Mouse (Mus musculus): ENCODE measurements around the gene 4930451I11Rik.

4930451I11Rik gene

DNA sequence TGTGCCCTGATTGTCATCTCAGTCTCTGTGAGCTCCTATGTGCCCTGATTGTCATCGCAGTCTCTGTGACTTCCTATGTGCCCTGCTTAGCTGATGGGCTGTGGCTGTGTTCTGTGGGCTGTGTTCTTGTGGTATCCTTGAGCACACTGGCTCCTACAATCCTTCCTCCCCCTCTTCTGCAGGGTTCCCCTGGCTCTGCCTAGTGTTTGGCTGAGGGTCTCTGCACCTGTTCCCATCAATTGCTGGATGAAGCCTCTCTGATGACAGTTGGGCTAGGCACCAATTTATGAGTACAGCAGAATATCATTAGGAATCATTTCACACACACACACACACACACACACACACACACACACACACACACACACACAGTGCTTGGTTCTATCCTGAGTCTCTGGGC is 1.9 kb upstream of the 4930451I11Rik start:
- no peak for DNase-seq (ENCODE audit: low read depth)

DNA sequence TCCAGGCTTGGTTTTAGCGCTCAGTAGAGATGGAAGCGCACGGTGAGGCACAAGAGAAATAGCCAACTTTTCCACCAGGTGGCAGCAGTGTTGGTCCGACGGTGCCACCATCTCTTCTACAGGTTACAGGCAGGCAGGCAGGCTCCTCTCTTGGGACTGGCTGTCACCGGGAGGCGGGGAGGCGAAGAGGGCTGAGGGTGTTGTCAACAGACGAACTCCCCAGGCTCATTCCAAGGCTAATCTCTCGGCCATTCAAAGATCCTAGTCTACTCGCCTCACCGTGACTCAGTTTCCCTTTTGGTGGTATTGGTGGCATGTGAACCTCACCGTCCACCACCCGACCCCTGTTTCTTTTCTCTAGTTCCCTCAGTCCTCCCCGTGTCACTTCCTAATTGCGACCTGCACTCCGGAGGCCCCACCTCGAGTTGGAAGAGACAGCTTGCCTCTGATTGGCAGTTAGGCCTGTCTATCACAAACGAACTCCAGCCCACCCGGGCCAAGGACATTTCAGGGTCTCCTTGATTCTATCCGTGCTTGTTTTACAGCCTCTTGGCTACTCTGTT is 678 bp upstream of the 4930451I11Rik start:
- peak; percentile 90 for DNase-seq (ENCODE audit: low read depth)

DNA sequence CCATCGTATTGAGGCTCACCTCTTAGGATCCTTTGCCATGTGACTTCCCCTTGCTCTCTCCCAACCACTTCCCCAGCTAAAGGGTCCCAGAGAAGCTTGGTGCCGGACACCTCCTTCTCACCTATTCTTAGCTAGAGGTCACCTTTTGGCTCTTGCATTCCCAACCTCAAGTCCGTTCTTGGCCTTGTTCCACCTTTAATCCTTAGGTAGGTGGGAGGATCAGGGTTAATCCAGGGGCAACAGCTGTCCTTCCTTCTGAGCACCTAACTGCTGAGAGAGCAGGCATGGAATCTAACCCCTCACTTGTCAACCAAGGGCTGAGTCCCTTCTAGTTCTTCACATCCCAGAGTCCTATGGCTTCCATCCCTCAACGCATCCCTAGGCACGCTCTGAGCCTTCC is 5.5 kb downstream of the 4930451I11Rik start:
- DNase-seq (ENCODE audit: low read depth), result no peak

DNA sequence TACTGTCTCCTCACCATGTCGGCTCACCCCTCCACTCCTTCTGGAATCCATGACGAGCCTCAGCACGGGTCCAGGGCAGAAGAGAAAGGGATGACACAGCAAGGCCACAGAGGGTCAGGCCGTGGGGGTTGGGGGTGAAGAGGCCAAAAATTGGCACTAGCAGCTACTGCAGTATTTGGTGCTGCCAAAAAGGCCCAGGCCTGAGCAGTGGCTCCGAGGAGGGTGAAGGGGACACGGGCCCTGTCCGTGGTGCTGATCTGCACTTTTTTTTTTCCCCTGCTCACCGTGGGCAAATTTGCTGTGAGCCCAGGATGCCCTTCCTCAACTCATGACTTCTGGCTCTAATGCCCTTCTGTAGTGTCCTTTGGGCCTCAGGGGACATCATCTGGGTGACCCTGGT is 6.0 kb downstream of the 4930451I11Rik start:
- no peak for DNase-seq (ENCODE audit: low read depth)

DNA sequence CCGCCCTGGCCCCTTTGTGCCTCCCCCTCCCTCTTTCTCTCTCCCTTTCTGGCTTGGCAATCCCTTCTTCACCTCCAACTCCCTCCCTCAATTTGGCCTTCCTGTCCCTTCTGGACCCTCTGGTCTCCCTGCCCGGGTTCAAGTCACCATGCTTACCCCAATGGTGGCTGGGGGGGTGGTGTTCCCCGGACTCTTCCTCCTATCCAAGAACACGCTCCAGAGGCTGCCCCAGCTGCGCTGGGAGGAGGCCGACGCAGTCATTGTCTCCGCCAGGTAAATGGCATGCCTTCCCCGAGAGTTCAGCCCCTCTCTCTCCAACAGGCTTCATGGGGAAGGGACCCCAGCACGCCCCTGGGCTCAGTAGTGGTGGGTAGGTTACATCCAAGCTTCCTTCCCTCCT is 7.5 kb downstream of the 4930451I11Rik start:
- no peak for DNase-seq (ENCODE audit: low read depth)

DNA sequence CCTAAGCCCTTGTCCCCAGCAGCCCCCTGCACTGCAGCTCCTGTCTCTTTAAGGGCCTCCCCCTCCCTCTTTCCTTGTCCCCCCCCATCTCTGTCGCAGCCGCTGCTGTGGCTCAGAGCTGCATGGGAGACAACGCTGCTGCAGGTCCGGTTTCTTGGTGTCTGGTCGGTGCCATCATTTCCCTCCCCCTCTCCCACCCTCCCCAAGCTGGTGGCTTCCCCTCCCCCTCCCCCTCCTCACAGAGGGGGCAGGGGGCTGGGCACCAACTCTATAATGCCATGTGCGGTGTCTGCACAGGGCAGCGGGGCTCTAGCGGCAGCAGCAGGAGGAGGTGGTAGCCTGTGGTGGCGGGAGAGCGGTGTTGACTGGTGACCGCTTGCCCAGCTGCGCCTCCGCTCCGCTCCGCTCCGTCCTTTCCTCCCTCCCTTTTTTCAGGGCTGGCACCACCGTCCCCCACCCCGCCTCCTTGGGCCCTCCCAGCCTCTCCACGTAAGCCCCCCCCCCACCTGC is 8.2 kb downstream of the 4930451I11Rik start:
- DNase-seq (ENCODE audit: low read depth), result no peak

DNA sequence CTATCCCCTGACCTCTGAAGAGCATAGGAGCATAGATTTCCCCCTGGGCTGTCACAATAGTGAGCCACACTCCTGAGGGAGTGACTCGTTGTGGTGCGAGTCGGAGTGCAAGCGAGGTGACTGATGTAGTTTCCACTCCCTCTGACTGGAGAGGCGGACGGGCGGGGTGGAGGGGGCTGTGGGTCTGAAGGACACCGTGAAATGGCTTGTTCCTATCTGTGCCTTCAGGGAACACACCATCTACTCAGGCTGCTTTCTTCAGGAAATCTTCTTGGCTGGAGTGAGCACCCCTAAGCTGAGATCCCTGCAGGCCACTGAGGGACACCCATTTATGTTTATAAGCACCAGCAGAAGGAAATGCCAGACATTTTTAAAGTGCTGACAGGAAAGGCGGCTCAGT is 8.7 kb downstream of the 4930451I11Rik start:
- no peak for DNase-seq (ENCODE audit: low read depth)

DNA sequence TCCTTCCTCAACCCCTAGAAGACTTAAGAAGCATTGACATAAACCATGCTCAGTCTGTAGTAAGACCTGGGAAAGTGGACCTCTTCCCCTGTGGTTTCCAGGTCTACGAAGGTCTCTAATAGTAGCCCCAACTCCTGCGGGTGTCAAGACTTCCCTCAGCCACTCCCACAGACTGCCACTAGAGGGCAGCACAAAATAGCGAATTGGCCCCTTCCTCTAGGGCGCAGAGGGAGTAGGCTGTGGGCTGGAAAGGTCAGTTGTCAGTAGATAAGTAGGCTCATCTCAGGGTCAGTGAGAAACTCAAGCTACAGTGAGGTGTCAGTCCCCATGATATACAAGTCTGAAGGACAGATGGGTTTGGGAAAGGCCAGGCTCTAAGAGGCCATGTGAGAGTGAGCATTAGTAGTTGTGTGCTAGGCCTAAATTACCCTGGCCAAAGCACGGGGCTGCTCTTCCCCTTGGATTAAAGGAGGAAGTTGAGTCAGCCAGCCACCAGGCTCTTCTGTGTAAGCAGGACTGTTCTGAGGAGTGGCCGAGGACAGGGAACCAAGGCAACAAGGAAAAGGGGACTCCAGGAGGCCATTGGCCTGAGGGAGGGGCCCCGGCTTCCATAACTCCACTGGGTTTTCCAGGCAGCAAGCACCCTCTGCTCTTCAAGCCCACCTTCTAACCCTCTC is 9.5 kb downstream of the 4930451I11Rik start:
- peak; percentile 89 for DNase-seq (ENCODE audit: low read depth)

DNA sequence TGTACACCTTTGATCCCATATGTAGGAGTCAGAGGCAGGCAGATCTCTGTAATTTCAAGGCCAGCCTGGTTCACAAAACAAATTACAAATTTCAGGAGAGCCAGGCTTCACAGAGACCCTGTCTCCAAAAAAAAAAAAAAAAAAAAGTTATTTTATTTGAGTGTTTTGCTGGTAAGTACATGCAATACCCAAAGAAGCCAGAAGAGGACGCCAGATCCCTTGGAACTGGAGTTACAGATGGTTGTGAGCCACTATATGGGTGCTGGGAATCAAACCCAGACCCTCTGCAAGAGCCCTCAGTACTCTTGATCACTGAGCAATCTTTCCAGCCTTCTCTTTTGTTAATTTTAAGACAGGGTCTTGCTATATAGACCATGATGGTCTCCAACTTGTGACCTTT is 12.6 kb downstream of the 4930451I11Rik start:
- DNase-seq (ENCODE audit: low read depth), result no peak

DNA sequence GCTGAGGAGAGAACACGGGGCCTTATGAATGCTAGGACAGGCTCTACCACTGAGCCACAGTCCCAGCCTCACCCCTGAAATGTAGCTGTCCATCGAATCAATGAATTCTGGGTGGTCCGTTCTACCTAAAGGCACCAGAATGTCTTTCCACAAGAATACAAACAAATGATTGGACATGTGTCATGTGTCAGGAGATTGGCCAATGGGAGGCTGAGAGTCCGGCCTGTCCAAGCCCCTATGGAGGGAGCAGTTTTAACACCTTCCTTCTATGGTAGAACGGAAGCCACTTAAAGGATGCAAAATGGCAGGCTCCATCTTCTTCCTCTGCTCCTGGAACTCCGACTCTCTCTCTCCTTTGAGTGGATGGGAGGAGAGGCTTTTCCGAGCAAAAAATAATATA is 13.8 kb downstream of the 4930451I11Rik start:
- no peak for DNase-seq (ENCODE audit: low read depth)

DNA sequence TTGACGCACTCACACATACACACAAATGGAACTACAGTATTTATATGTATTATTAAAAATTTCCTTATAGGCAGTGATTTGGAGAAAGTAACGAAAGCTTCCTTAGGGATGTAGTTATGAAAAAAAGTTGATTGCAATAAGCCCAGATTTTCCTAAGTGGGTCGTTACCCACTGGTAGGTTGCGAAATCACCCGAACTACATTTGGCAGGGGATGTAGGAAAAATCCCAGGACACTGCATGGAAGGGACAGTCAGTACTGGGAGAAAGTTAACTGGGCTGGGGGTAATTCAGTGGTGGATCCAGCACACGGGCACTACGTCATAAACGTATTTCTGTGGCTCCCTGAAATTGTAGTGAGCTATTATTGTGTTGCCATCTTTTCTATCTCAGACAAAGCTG is 14.9 kb downstream of the 4930451I11Rik start:
- DNase-seq (ENCODE audit: low read depth), result no peak

DNA sequence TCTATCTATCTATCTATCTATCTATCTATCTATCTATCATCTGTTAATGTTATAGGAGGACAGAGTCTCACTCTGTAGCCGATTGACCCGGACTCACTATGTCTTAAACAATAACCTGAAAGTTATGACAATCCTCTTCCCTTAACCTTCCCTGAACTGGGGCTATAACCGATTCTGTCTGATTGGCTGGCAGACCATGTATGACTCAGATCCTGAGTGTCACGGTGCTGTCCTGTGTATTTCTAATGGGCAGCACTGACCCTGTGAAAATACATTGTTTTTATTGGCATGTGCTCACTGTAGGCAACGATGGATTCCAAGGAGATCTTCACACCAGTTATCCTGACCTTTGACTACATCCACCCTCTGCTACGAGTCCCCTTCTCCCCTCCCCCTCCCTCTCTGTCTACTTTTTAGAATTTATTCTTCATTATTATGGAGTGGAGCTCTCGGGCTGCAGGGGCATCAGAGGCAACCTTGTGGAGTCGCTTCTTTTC is 15.7 kb downstream of the 4930451I11Rik start:
- no peak for DNase-seq (ENCODE audit: low read depth)

DNA sequence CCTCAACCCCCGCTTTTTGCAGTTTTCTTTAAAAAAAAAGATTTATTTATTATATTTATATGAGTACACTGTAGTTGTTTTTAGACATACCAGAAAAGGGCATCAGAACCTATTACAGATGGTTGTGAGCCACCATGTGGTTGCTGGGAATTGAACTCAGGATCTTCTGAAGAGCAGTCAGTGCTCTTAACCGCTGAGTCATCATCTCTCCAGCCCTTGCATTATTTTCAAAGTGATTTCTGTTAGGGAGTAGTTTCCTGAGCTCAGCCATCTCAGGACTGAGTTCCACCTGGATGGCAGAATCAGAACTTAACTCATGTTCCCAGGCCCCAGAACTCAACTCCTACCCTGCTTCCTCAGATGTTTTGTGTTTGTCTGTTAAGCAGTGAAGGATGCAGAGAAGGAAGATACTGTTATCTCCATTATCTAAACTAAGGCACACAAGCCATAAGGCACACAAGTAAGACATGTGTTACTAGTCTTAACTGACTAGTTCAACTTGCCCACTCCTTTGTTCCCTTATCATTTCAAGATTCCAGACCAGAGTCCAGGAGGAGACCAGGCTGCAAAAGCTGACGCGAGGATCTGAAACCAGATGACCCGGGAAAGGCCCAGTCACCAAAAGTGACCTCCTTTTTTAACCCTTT is 21.6 kb downstream of the 4930451I11Rik start:
- no peak for DNase-seq (ENCODE audit: low read depth)

DNA sequence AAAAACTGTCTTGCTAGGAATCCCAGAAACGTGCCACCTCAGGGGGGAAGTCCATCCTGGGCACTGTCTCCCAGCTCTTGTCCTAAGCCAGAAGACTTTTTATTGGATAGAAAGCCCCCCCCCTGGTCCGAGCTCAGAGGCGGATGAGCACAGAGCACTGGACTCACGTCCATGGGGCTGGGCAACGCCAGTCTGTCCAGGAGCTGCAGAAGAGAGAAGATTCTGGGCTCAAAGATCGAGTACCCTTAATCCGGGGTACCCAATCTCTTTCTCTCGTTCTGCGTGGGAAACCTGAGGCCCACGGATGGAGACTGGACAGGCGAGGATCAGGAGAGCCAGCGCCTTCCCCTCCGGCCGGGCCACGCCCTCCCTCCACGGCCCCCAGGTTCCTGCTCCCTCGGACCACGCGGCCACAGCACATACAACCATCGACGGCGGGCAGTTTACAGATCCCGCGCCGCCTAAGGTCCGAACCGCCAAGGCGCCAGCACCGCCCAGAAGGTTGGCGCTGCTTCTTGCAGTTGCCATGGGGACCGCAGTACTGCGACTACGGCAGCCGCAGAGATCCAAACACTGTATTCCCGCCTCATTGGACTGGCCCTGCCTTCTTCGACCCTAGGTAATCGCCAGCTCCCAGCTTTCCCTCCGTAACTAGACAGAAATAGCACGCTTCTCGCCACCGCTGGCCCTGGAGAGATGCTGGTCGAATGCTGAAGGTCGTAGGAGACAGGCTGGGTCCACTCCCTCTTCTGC is 22.6 kb downstream of the 4930451I11Rik start:
- no peak for DNase-seq (ENCODE audit: low read depth)

DNA sequence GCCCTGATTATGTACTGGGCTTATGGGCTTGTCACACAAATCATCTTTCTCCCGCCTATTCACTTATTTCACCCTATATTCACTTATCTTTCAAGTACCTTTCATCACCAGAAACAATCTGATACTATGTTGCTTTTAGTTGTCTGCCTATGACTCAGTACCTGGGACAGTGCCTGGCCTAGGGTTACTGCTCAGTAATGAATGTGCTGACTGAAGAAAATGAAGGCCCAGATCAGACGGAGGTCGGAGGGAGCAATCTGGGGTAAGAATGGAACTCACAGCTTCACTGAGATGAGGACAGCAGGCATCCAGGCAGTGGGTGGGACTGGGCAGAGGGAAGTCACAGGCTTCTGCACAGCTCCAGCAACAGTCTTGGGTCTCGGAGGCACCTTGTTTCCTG is 24.0 kb downstream of the 4930451I11Rik start:
- DNase-seq (ENCODE audit: low read depth), result no peak

DNA sequence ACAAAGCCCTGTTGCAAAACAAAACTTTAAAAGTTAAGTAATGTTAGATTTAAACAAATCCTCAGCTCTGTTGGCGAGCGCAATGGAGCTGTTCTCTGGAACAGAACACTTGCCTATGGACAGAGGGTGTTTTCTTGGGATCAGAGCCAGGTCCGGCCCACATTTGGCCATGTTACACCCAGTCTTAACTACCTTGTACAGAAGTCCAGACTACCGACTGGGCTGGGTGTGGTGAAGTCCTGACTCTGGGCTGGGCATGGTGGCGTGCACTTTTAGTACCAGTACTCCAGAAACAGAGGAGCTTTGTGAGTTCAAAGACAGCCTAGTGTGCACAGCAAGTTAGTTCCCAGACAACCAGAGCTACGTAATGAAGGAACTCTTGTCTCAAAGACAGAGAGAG is 24.5 kb downstream of the 4930451I11Rik start:
- DNase-seq (ENCODE audit: low read depth), result no peak

DNA sequence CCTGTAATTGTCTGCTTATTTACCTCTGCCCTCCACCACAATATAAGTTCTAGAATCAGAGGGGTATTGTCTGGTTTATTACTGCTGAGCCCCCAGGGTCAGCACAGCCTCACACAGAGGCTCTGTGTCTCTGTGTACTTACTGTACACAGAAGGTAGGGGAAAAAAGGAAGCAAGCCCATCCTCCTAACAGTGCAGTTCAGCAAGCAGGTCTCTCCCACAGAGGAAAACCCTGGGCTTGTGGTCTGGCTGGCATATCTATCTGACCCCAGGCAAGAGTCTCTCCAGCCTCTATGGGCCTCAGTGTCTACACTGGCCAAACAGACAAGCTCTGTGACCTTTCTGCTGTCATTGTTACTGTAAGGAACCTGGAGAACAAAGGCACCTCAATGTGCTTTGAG is 27.7 kb downstream of the 4930451I11Rik start:
- no peak for DNase-seq (ENCODE audit: low read depth)

DNA sequence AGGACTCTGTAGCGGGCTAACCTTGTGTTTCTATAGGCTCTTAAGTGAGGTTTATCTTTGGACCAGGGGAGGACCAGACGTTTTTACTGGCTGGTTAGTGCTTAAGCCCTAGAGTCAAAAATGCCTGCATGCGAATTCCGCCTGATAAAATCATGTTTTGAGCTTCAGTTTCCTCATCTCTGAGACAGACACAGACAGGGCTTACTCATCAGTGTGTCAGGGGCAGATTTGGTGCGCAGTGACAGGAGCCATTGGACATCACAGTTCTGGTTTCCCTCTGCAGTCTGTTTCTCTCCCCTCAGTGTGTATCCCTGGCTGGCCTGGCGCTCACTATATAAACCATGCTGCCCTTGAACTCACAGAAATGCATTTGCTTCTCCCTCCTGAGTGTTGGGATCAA is 28.3 kb downstream of the 4930451I11Rik start:
- DNase-seq (ENCODE audit: low read depth), result no peak

DNA sequence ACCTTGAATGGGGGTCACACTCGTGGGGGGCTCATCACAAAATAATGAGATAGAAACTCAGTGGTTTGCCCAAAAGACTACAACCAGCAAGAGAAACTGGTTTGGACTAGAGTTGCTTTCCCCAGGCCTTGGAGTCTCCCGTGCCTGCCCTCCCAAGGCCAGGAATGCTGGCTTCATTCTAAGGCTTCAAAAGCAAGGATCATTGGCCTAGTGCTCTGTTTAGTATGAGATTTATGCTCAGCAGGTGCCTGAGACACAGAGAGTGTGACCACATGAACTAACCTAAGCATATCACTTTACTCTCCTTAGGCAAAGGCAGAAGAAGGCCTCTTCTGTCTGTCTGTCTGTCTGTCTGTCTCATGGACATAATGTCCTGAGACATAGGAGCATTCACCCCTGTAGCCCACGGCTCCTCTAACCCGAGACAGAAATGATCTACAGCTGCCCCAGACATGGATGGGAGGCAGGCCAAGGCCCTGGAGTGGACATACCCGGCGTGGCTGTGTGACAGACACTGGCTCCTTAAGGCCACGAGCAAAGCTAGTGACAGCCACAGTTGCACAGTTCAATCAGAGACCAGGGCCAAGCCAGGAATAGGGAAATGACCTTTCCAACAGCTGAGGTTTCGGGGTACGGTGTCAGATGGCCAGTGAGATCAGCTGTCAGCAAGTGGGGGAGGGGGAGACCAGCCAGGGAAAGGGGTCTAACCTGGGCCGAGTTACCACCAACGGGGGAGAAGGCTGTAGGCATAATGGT is 29.1 kb downstream of the 4930451I11Rik start:
- no peak for DNase-seq (ENCODE audit: low read depth)

DNA sequence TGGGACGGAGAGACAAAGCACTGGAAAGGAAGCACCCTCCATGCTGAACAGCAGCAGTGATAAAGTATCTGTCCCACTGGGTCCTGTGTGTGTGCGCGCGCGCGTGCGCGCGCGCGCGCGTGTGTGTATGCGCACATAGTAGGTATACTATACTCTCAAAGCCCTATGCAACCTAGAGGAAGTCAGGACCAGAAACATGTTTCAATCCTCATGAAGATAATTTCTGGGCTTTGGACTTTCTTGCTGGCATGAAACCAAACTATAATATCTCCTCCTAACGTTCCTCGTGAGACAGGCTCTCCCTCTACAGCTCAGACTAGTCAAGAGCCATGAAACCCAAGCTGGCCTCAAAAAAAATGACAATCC is 30.4 kb downstream of the 4930451I11Rik start:
- DNase-seq (ENCODE audit: low read depth), result no peak

DNA sequence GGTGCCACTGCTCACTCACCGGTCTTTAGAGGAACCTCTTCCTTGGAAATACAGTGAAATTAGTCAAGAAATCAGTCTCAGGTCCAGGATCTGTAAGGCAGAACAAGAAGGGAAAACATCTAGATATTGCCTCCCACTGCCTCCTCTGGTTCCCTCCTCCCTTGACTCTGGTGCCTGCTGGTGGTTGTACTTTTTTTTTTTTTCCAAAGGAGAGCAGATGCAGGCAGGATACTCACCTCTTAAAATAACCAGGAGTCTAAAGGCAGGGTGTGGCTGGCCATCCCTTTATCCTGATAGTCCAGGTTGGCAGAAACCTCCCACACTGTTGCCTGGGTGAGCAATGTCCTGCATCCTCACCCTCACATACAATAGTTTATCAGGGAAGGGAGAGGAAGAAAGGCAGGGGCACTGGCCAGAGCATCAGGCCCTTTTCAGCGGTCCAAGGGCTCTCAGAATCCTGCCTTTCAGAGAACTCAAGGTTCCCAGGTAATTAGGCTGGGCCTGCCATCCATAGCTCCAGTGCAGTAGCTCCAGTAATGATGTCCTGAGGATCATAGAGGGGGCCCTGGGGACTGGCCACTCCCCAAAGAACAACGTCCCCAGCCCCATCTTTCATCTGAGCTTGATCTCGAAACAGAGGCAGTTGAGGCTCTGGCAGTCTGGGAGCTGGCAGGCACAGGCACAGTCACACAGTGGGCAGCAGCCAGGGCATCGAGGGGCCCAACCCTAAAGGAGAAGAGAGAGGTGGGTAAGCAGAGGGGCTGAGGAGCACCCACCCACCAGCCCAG is 31.0 kb downstream of the 4930451I11Rik start:
- no peak for DNase-seq (ENCODE audit: low read depth)

Data from naive thymus-derived CD4-positive, alpha-beta T cell, adult 2 months (primary cell).